Mouse (Mus musculus) heart, postnatal 0 days (tissue): ENCODE results near the gene Smoc2.

ENCODE experiments used
- CTCF ChIP-seq: IDR thresholded peaks from 2 replicates; pipeline ENCODE4 v1.5.1; 2016; ENCODE audit warnings: antibody characterized with exemption, control low read depth, low read depth
- EP300 ChIP-seq: IDR thresholded peaks from 2 replicates; pipeline ENCODE4 v1.6.1; 2016; ENCODE audit warnings: antibody characterized with exemption, low read depth

DNA sequence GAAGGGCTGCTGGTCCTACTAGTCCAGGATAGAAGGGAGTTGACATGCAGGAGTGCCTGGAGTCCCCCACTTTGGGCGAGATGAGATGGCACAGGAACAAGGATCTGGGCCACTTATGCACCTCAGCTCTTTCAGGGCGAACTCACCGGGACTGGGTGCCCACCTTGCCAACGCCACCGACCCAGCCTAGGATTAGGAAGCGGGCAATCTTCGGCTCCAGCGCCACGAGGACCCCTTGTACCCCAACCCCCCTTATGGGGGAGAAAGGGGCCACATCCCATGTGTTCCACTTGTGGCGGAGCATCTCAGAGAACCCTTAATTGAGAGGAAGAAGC is 627 bp downstream of the Smoc2 start:
- TF ChIP-seq EP300, result no peak
- TF ChIP-seq CTCF, result no peak
